Comparison of ENCODE assay signal across 8 mouse cellular contexts in genomic region chr12:111759176-111760061, GRCm38 (mm10). TPM values are rescaled to one million over a fixed set of nuclear protein-coding genes. Genes with fewer than 3 reads are reported as not detected.
DNase-seq lines count a peak whose midpoint lies in the region; ATAC-seq and TF ChIP-seq lines count a peak whose summit lies in the region.

No protein-coding gene starts in this region.

- H3K4me2 ChIP-seq in intestine, embryonic 15.5 days (replicated peaks), result peak overlapping the region; percentile 99
- H3K4me2 ChIP-seq in liver, embryonic 12.5 days, result peak overlapping the region; percentile 99
- peak overlapping the region; percentile 97 for H3K4me2 ChIP-seq in midbrain, postnatal 0 days (ENCODE audit: low read depth, low read length, poor library complexity, severe bottlenecking)

- no peak for TF ChIP-seq CTCF in C2C12 (IDR thresholded peaks at IDR 0.05; ENCODE audit: control insufficient read depth, insufficient read depth, insufficient read length)
- TF ChIP-seq CTCF in midbrain, postnatal 0 days (IDR thresholded peaks at IDR 0.05), result no peak

- peaks cover 4% of the 10 kb centered on the region for H3K36me3 ChIP-seq in C2C12 (ENCODE audit: control insufficient read depth, insufficient read depth)
- H3K36me3 ChIP-seq in intestine, embryonic 15.5 days, result 0 out of 2 replicates have a peak, but pooled peaks cover 5% of the 10 kb centered on the region
- H3K36me3 ChIP-seq in liver, embryonic 12.5 days, result peaks cover 20% of the 10 kb centered on the region
- no peaks in the 10 kb centered on the region; the same call in 1 of the 2 replicates for H3K36me3 ChIP-seq in midbrain, postnatal 0 days (ENCODE audit: insufficient read depth, low read length)

- 4% methylated on average over 35 of the region's 35 CpGs for WGBS in intestine, embryonic 15.5 days
- WGBS in liver, embryonic 12.5 days (ENCODE audit: insufficient replicate concordance), result 5% methylated on average over 35 of the region's 35 CpGs
- under 1% methylated on average over 34 of the region's 35 CpGs for WGBS in midbrain, postnatal 0 days

- peak overlapping the region; percentile 93 for H3ac ChIP-seq in C2C12 (ENCODE audit: control insufficient read depth, insufficient read length, low read depth)

- H3K27me3 ChIP-seq in C2C12 (ENCODE audit: control insufficient read depth, insufficient read depth, insufficient read length), result no peaks in the 10 kb centered on the region
- H3K27me3 ChIP-seq in intestine, embryonic 15.5 days (replicated peaks), result no peaks in the 10 kb centered on the region
- peaks cover 19% of the 10 kb centered on the region for H3K27me3 ChIP-seq in liver, embryonic 12.5 days (replicated peaks)
- H3K27me3 ChIP-seq in midbrain, postnatal 0 days (ENCODE audit: insufficient read depth, low read length), result no peaks in the 10 kb centered on the region

- no peaks in the 10 kb centered on the region for H3K9me3 ChIP-seq in intestine, embryonic 15.5 days
- H3K9me3 ChIP-seq in liver, embryonic 12.5 days (replicated peaks), result no peaks in the 10 kb centered on the region
- no peaks in the 10 kb centered on the region for H3K9me3 ChIP-seq in midbrain, postnatal 0 days (ENCODE audit: low read length)

- H3K79me3 ChIP-seq in C2C12 (ENCODE audit: low read depth), result peaks cover 53% of the 10 kb centered on the region

- H3K4me3 ChIP-seq in C2C12 (ENCODE audit: insufficient read depth, poor library complexity, severe bottlenecking), result peak overlapping the region; percentile 75
- H3K4me3 ChIP-seq in intestine, embryonic 15.5 days (replicated peaks), result peak overlapping the region; percentile 93
- H3K4me3 ChIP-seq in liver, embryonic 12.5 days, result peak overlapping the region; percentile 91
- peak overlapping the region; percentile 91 for H3K4me3 ChIP-seq in midbrain, postnatal 0 days (ENCODE audit: low read depth, low read length)

- ATAC-seq in granulocyte monocyte progenitor cell, adult 5-6 weeks (replicated peaks; ENCODE audit: poor library complexity, severe bottlenecking), result peak; percentile 20; the same call in 1 of the 2 replicates
- peak; percentile 66 for ATAC-seq in intestine, embryonic 15.5 days
- peak; percentile 57 for ATAC-seq in liver, embryonic 12.5 days
- peak; percentile 65 for ATAC-seq in midbrain, postnatal 0 days (ENCODE audit: low FRiP score)

- peak overlapping the region; percentile 95 for H3K9ac ChIP-seq in intestine, embryonic 15.5 days
- H3K9ac ChIP-seq in liver, embryonic 12.5 days, result peak overlapping the region; percentile 88
- H3K9ac ChIP-seq in midbrain, postnatal 0 days (replicated peaks; ENCODE audit: low read length, poor library complexity, severe bottlenecking), result peak overlapping the region; percentile 99

- peak; percentile 44 for DNase-seq in ZHBTc4 (ENCODE audit: low read depth, low spot score)
- DNase-seq in embryo, embryonic 10 days (ENCODE audit: low spot score), result peak; percentile 44
- DNase-seq in midbrain, postnatal 0 days (ENCODE audit: low spot score), result peak; percentile 57
- peak; percentile 38 for DNase-seq in urinary bladder, adult 2 months (ENCODE audit: low spot score)

- H3K79me2 ChIP-seq in C2C12 (ENCODE audit: control insufficient read depth, insufficient read depth), result peaks cover 60% of the 10 kb centered on the region

- peak overlapping the region; percentile 87 for H3K27ac ChIP-seq in intestine, embryonic 15.5 days
- peak overlapping the region; percentile 86 for H3K27ac ChIP-seq in liver, embryonic 12.5 days
- peak overlapping the region; percentile 99 for H3K27ac ChIP-seq in midbrain, postnatal 0 days (ENCODE audit: low read depth, low read length)

- H3K4me1 ChIP-seq in intestine, embryonic 15.5 days (replicated peaks), result peaks cover 31% of the 10 kb centered on the region
- H3K4me1 ChIP-seq in liver, embryonic 12.5 days, result peaks cover 67% of the 10 kb centered on the region
- H3K4me1 ChIP-seq in midbrain, postnatal 0 days (ENCODE audit: insufficient read depth, low read length), result peaks cover 14% of the 10 kb centered on the region; the same call in 1 of the 2 replicates

TF ChIP-seq in C2C12, 6 proteins besides CTCF, POLR2A, EP300 and RAD21:
- peak; percentile 23 for TF ChIP-seq MAX (IDR thresholded peaks at IDR 0.05)
- no peak for TF ChIP-seq USF1 (IDR thresholded peaks at IDR 0.05; ENCODE audit: low read depth)
- TF ChIP-seq CEBPB (IDR thresholded peaks at IDR 0.05; ENCODE audit: low read depth), result no peak
- TF ChIP-seq MYOD1 (IDR thresholded peaks at IDR 0.05; ENCODE audit: control insufficient read depth, insufficient read length, low read depth), result no peak

RNA-seq across cellular contexts. Expression of gene Klc1, which starts 0.8 kb away (rescaled TPM):
- polyA plus RNA-seq in C2C12 (2012; fragmentation: generic; extraction: Trizol), result 116 TPM
- 45.3 and 48.2 TPM in 2 replicates for total RNA-seq in granulocyte monocyte progenitor cell, adult 5-6 weeks (2014; fragmentation: Nextera tagmentation)
- 26.7 and 42.1 TPM in 2 replicates for total RNA-seq in granulocyte monocyte progenitor cell, adult 5-6 weeks (2017)
- polyA plus RNA-seq in intestine, embryonic 15.5 days (2015; fragmentation: Nextera tagmentation; extraction: Ambion mirVana), result 91.1 and 92.1 TPM in 2 replicates
- 35.6 TPM in 2 replicates for polyA plus RNA-seq in liver, embryonic 12.5 days (2016; fragmentation: Nextera tagmentation; extraction: Ambion mirVana)
- 509 and 579 TPM in 2 replicates for total RNA-seq in midbrain, postnatal 0 days (2014; rRNA removed)
- polyA plus RNA-seq in midbrain, postnatal 0 days (2015; fragmentation: Nextera tagmentation; extraction: Ambion mirVana), result 653 and 669 TPM in 2 replicates
- 96.5 and 122 TPM in 2 replicates for polyA plus RNA-seq in urinary bladder, adult 2 months (2012; rRNA removed)

RNA-seq across cellular contexts. Expression of gene Apopt1, which starts 46.4 kb away (rescaled TPM):
- 29.9 TPM for polyA plus RNA-seq in C2C12 (2012; fragmentation: generic; extraction: Trizol)
- total RNA-seq in granulocyte monocyte progenitor cell, adult 5-6 weeks (2014; fragmentation: Nextera tagmentation), result 49.6 and 51.3 TPM in 2 replicates
- total RNA-seq in granulocyte monocyte progenitor cell, adult 5-6 weeks (2017), result 57.2 and 60.9 TPM in 2 replicates
- 50.1 and 51.8 TPM in 2 replicates for polyA plus RNA-seq in intestine, embryonic 15.5 days (2015; fragmentation: Nextera tagmentation; extraction: Ambion mirVana)
- polyA plus RNA-seq in liver, embryonic 12.5 days (2016; fragmentation: Nextera tagmentation; extraction: Ambion mirVana), result 36.3 and 36.5 TPM in 2 replicates
- total RNA-seq in midbrain, postnatal 0 days (2014; rRNA removed), result 17.9 and 27.8 TPM in 2 replicates
- 63.1 and 67.0 TPM in 2 replicates for polyA plus RNA-seq in midbrain, postnatal 0 days (2015; fragmentation: Nextera tagmentation; extraction: Ambion mirVana)
- polyA plus RNA-seq in urinary bladder, adult 2 months (2012; rRNA removed), result 47.1 and 50.6 TPM in 2 replicates

RNA-seq across cellular contexts. Expression of gene Bag5, which starts 46.4 kb away (rescaled TPM):
- polyA plus RNA-seq in C2C12 (2012; fragmentation: generic; extraction: Trizol), result 20.6 TPM
- total RNA-seq in granulocyte monocyte progenitor cell, adult 5-6 weeks (2014; fragmentation: Nextera tagmentation), result 28.0 and 32.0 TPM in 2 replicates
- total RNA-seq in granulocyte monocyte progenitor cell, adult 5-6 weeks (2017), result 33.3 and 41.2 TPM in 2 replicates
- 46.7 and 48.7 TPM in 2 replicates for polyA plus RNA-seq in intestine, embryonic 15.5 days (2015; fragmentation: Nextera tagmentation; extraction: Ambion mirVana)
- polyA plus RNA-seq in liver, embryonic 12.5 days (2016; fragmentation: Nextera tagmentation; extraction: Ambion mirVana), result 28.4 and 28.5 TPM in 2 replicates
- 28.7 and 43.5 TPM in 2 replicates for total RNA-seq in midbrain, postnatal 0 days (2014; rRNA removed)
- 68.7 and 70.8 TPM in 2 replicates for polyA plus RNA-seq in midbrain, postnatal 0 days (2015; fragmentation: Nextera tagmentation; extraction: Ambion mirVana)
- polyA plus RNA-seq in urinary bladder, adult 2 months (2012; rRNA removed), result 30.4 and 32.8 TPM in 2 replicates

RNA-seq across cellular contexts. Expression of gene Xrcc3, which starts 54.3 kb away (rescaled TPM):
- 4.8 TPM for polyA plus RNA-seq in C2C12 (2012; fragmentation: generic; extraction: Trizol)
- total RNA-seq in granulocyte monocyte progenitor cell, adult 5-6 weeks (2014; fragmentation: Nextera tagmentation), result 16.7 and 31.1 TPM in 2 replicates
- total RNA-seq in granulocyte monocyte progenitor cell, adult 5-6 weeks (2017), result 6.8 and 8.6 TPM in 2 replicates
- 8.9 and 9.9 TPM in 2 replicates for polyA plus RNA-seq in intestine, embryonic 15.5 days (2015; fragmentation: Nextera tagmentation; extraction: Ambion mirVana)
- polyA plus RNA-seq in liver, embryonic 12.5 days (2016; fragmentation: Nextera tagmentation; extraction: Ambion mirVana), result 7.7 and 8.2 TPM in 2 replicates
- 4.1 and 5.4 TPM in 2 replicates for total RNA-seq in midbrain, postnatal 0 days (2014; rRNA removed)
- polyA plus RNA-seq in midbrain, postnatal 0 days (2015; fragmentation: Nextera tagmentation; extraction: Ambion mirVana), result 1.7 and 2.5 TPM in 2 replicates
- polyA plus RNA-seq in urinary bladder, adult 2 months (2012; rRNA removed), result 3.3 and 3.5 TPM in 2 replicates

RNA-seq across cellular contexts. Expression of gene Zfyve21, which starts 54.6 kb away (rescaled TPM):
- polyA plus RNA-seq in C2C12 (2012; fragmentation: generic; extraction: Trizol), result 40.0 TPM
- total RNA-seq in granulocyte monocyte progenitor cell, adult 5-6 weeks (2014; fragmentation: Nextera tagmentation), result 14.0 and 19.5 TPM in 2 replicates
- total RNA-seq in granulocyte monocyte progenitor cell, adult 5-6 weeks (2017), result 5.3 and 6.2 TPM in 2 replicates
- 183 and 191 TPM in 2 replicates for polyA plus RNA-seq in intestine, embryonic 15.5 days (2015; fragmentation: Nextera tagmentation; extraction: Ambion mirVana)
- polyA plus RNA-seq in liver, embryonic 12.5 days (2016; fragmentation: Nextera tagmentation; extraction: Ambion mirVana), result 60.6 and 61.9 TPM in 2 replicates
- total RNA-seq in midbrain, postnatal 0 days (2014; rRNA removed), result 30.6 and 30.9 TPM in 2 replicates
- 29.7 and 37.2 TPM in 2 replicates for polyA plus RNA-seq in midbrain, postnatal 0 days (2015; fragmentation: Nextera tagmentation; extraction: Ambion mirVana)
- 77.0 and 87.5 TPM in 2 replicates for polyA plus RNA-seq in urinary bladder, adult 2 months (2012; rRNA removed)

Comparison
In these comparisons a context has a peak if more than half of its experiments do, and no peak if none do; other contexts are left out.
1. Peak in every context shown above with its lines: DNase-seq, ATAC-seq, H3K4me3 ChIP-seq and H3K27ac ChIP-seq.